Mouse (Mus musculus) forebrain, postnatal 0 days (tissue): Measurements from ENCODE around the gene Rem1. TPM values are rescaled to one million over a fixed set of nuclear protein-coding genes. Genes with fewer than 3 reads are reported as not detected.
A peak's percentile ranks its signal among the peaks of the same experiment; 100 is the strongest.
"Not testable (repeated sequence)": the region's sequence is repeated elsewhere in the genome, so short reads cannot be mapped to it uniquely, and the experiment has no call there.

ENCODE experiments used
- ATAC-seq: fragments of 200-750 bp; cut with Nextera tagmentation; 2 replicates; pipeline ENCODE4 v1.8.0; 2017; ENCODE audit warnings: mild to moderate bottlenecking, moderate library complexity
- DNase-seq: peaks from one replicate; pipeline ENCODE4 v3.0.0-alpha.2; 2015
- H3K27ac ChIP-seq: fragments of 300-500 bp; sonication (generic); 2 replicates; pipeline ENCODE4 v1.5.1; 2014; ENCODE audit warnings: low read depth, mild to moderate bottlenecking, antibody characterized with exemption, low read length, moderate library complexity, mixed read lengths
- H3K27me3 ChIP-seq: fragments of 300-500 bp; sonication (generic); 2 replicates; pipeline ENCODE4 v1.6.1; 2014; ENCODE audit warnings: mild to moderate bottlenecking, low read length, mixed read lengths; ENCODE audit not compliant: insufficient read depth
- H3K36me3 ChIP-seq: fragments of 300-500 bp; sonication (generic); 2 replicates; pipeline ENCODE4 v1.6.1; 2014; ENCODE audit warnings: mild to moderate bottlenecking, moderate library complexity; ENCODE audit not compliant: insufficient read depth
- H3K4me1 ChIP-seq: fragments of 300-500 bp; sonication (generic); 2 replicates; pipeline ENCODE4 v1.6.1; 2014; ENCODE audit warnings: antibody characterized with exemption; ENCODE audit not compliant: insufficient read depth
- H3K4me2 ChIP-seq: fragments of 300-500 bp; sonication (generic); 2 replicates; pipeline ENCODE4 v1.6.1; 2014; ENCODE audit warnings: low read depth, mild to moderate bottlenecking, moderate library complexity
- H3K4me3 ChIP-seq: fragments of 300-500 bp; sonication (generic); 2 replicates; pipeline ENCODE4 v1.5.1; 2014; ENCODE audit warnings: low read depth, low read length, mixed read lengths
- H3K9ac ChIP-seq: fragments of 300-500 bp; sonication (generic); 2 replicates; pipeline ENCODE4 v1.6.1; 2014; ENCODE audit warnings: mild to moderate bottlenecking
- H3K9me3 ChIP-seq: fragments of 300-500 bp; sonication (generic); 2 replicates; pipeline ENCODE4 v1.6.1; 2016; ENCODE audit warnings: low read length
- CTCF ChIP-seq: sonication (generic); IDR thresholded peaks from 2 replicates; pipeline ENCODE4 v1.5.1; 2016; ENCODE audit warnings: antibody characterized with exemption, control low read depth, low read depth
- WGBS: fragments of 180-500 bp; shearing (Covaris S2); extraction: QIAGEN DNeasy Blood & Tissue Kit; methylation state at CpG from one replicate; pipeline ENCODE4 v1.1.7; 2014; 5-methylcytosine and 5-hydroxymethylcytosine counted together
- polyA plus RNA-seq: library from polyadenylated mRNA; unstranded; fragments of >200 nt; fragmentation: Nextera tagmentation; extraction: Ambion mirVana; gene quantifications from 2 replicates; pipeline ENCODE4 v1.2.1, GENCODE M21; 2015
- total RNA-seq: library from RNA; depleted of rRNA; stranded (reverse); fragments of >200 nt; gene quantifications from 2 replicates; pipeline ENCODE4 v1.2.3, GENCODE M21; 2014

Rem1 gene
- total and polyA plus RNA-seq, 2 experiments from 2014 or later: 0.53 to 2.7 TPM

- Histone ChIP-seq H3K9ac (no peak overlapping the region), H3K36me3 (no peaks in the 10 kb centered on the region), H3K9me3 (no peaks in the 10 kb centered on the region), H3K27ac (no peak overlapping the region), H3K4me3 (no peak overlapping the region), H3K4me2 (no peak overlapping the region), H3K27me3 (no peaks in the 10 kb centered on the region), H3K4me1 (no peaks in the 10 kb centered on the region)
- no peak for TF ChIP-seq CTCF
- ATAC-seq (no peak), DNase-seq (no peak)
- WGBS: 82% methylated on average over 6 of the region's 6 CpGs
These were observed 34.4 kb downstream of the Rem1 start for GRCm38 (mm10) chr2:152661163-152661562.

GRCm38 (mm10) chr2:152666191-152666590, 39.4 kb downstream of the Rem1 start:
- DNase-seq, H3K9ac ChIP-seq, H3K36me3 ChIP-seq, H3K4me1 ChIP-seq, ATAC-seq, H3K27ac ChIP-seq, H3K4me3 ChIP-seq, H3K9me3 ChIP-seq, H3K27me3 ChIP-seq, H3K4me2 ChIP-seq: not testable (repeated sequence)
- 78% methylated on average over 3 of the region's 3 CpGs for whole genome bisulfite sequencing

- peak; percentile 86 for ATAC-seq
- TF ChIP-seq CTCF: peak; percentile 99
- peak; percentile 98 for DNase-seq
These were observed 42.5 kb downstream of the Rem1 start, which contains the start of gene H13 for GRCm38 (mm10) chr2:152669256-152669638. TSS of gene H13 (plus strand) at chr2:152669461.

GRCm38 (mm10) chr2:152669639-152670484, 43.1 kb downstream of the Rem1 start:
- Histone ChIP-seq H3K4me3 (peak overlapping the region; percentile 95), H3K36me3 (peaks cover 10% of the 10 kb centered on the region), H3K4me1 (peaks cover 20% of the 10 kb centered on the region), H3K27ac (peak overlapping the region; percentile 95), H3K4me2 (peak overlapping the region; percentile 91), H3K9me3 (no peaks in the 10 kb centered on the region), H3K9ac (peak overlapping the region; percentile 97), H3K27me3 (no peaks in the 10 kb centered on the region)
- ATAC-seq (peak; percentile 78), DNase-seq (peak; percentile 77)
- TF ChIP-seq CTCF: no peak
- WGBS: under 1% methylated on average over 46 of the region's 46 CpGs

More at GRCm38 (mm10) chr2:152669256-152669638, 42.5 kb downstream of the Rem1 start, which contains the start of gene H13:
- WGBS: under 1% methylated on average over 35 of the region's 35 CpGs
- Histone ChIP-seq H3K4me2 (peak within 1 kb of the TSS; percentile 91), H3K4me3 (peak within 1 kb of the TSS; percentile 95), H3K27me3 (no peaks in the 10 kb centered on the region), H3K4me1 (peaks cover 20% of the 10 kb centered on the region), H3K9ac (peak within 1 kb of the TSS; percentile 97), H3K36me3 (peaks cover 7% of the 10 kb centered on the region), H3K9me3 (no peaks in the 10 kb centered on the region), H3K27ac (peak within 1 kb of the TSS; percentile 95)

- H3K4me3 ChIP-seq: peak overlapping the region; percentile 95
- WGBS: 49% methylated on average over 9 of the region's 9 CpGs
- H3K9me3 ChIP-seq: no peaks in the 10 kb centered on the region
- H3K36me3 ChIP-seq: peaks cover 22% of the 10 kb centered on the region
- DNase-seq: peak; percentile 36
- H3K9ac ChIP-seq: peak overlapping the region; percentile 97
- no peak for TF ChIP-seq CTCF
- peak overlapping the region; percentile 91 for H3K4me2 ChIP-seq
- ATAC-seq: no peak; the same call in 1 of the 2 replicates
- peaks cover 20% of the 10 kb centered on the region for H3K4me1 ChIP-seq
- peak overlapping the region; percentile 95 for H3K27ac ChIP-seq
- H3K27me3 ChIP-seq: no peaks in the 10 kb centered on the region
These were observed 44.4 kb downstream of the Rem1 start for GRCm38 (mm10) chr2:152670983-152671641.

- peaks cover 27% of the 10 kb centered on the region for H3K36me3 ChIP-seq
- 16% methylated on average over 5 of the region's 5 CpGs for WGBS
- peak overlapping the region; percentile 95 for H3K4me3 ChIP-seq
- H3K27me3 ChIP-seq: no peaks in the 10 kb centered on the region
- H3K9ac ChIP-seq: peak overlapping the region; percentile 97
- H3K4me2 ChIP-seq: peak overlapping the region; percentile 91
- DNase-seq: peak; percentile 63
- TF ChIP-seq CTCF: peak; percentile 70
- H3K27ac ChIP-seq: 0 out of 2 replicates have a peak overlapping the region, but pooled peaks have one; percentile 95
- H3K9me3 ChIP-seq: no peaks in the 10 kb centered on the region
- H3K4me1 ChIP-seq: peaks cover 20% of the 10 kb centered on the region
- ATAC-seq: peak; percentile 49
These were observed 44.9 kb downstream of the Rem1 start for GRCm38 (mm10) chr2:152671642-152671999.

- H3K36me3 ChIP-seq: peaks cover 32% of the 10 kb centered on the region
- no peak overlapping the region for H3K27ac ChIP-seq
- 85% methylated on average over 12 of the region's 12 CpGs for WGBS
- H3K9ac ChIP-seq: peak overlapping the region; percentile 97
- no peaks in the 10 kb centered on the region for H3K9me3 ChIP-seq
- H3K4me2 ChIP-seq: peak overlapping the region; percentile 91
- no peak for TF ChIP-seq CTCF
- DNase-seq (no peak), ATAC-seq (no peak)
- peaks cover 20% of the 10 kb centered on the region for H3K4me1 ChIP-seq
- H3K4me3 ChIP-seq: peak overlapping the region; percentile 95
- H3K27me3 ChIP-seq: no peaks in the 10 kb centered on the region
These were observed 45.4 kb downstream of the Rem1 start for GRCm38 (mm10) chr2:152672166-152672565.
